Mouse (Mus musculus): Measurements from ENCODE around the gene Zfp735.

Zfp735 gene

GRCm38 (mm10) chr11:73688478-73688877 is at the start of gene Zfp735:
Gene Zfp735, plus strand, starts transcription at chr11:73688778.
- no peak for DNase-seq

DNA sequence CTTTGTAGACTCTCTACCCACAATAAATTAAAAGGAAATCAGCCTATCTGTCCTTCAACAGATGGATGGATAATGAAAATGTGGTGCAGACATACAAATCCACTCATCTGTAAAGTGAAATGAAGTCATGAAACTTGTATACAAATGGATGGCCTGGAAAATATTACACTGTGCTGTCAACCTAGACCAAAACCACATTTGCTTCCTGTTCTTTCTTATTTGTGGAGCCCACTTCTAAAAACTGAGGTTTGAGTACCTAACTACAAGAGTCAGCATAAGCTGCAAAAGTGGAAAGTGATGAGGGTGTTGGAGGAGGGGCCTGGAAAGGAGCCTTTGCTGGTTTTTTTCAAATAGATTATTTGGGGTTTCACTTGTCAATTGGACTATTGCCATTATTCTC is 70.5 kb downstream of the Zfp735 start:
- no peak for DNase-seq
